Mouse (Mus musculus) liver, embryonic 14.5 days (tissue): Measurements from ENCODE around the gene Pofut1. TPM values are rescaled to one million over a fixed set of nuclear protein-coding genes. Genes with fewer than 3 reads are reported as not detected.

Source experiments
- ATAC-seq: fragments of 200-750 bp; cut with Nextera tagmentation; 2 replicates; pipeline ENCODE4 v1.8.0; 2017; ENCODE audit warnings: moderate number of reproducible peaks, mild to moderate bottlenecking, moderate library complexity; ENCODE audit not compliant: insufficient read depth
- DNase-seq, 3 experiments: peaks; one replicate each; pipeline ENCODE4 v3.0.0-alpha.2; 2012 to 2013; ENCODE audit warnings: low read depth in 3 of 3, low spot score in 3 of 3
- H3K27ac ChIP-seq: fragments of 300-500 bp; sonication (generic); 2 replicates; pipeline ENCODE4 v1.5.1; 2014; ENCODE audit warnings: moderate library complexity, mild to moderate bottlenecking, control low read depth, inconsistent platforms
- H3K27me3 ChIP-seq: fragments of 300-500 bp; sonication (generic); 2 replicates; pipeline ENCODE4 v1.6.1; 2014; ENCODE audit warnings: mild to moderate bottlenecking, low read length, moderate library complexity; ENCODE audit not compliant: control insufficient read depth, insufficient read depth
- H3K36me3 ChIP-seq: fragments of 300-500 bp; sonication (generic); replicated peaks from 2 replicates; pipeline ENCODE4 v1.6.1; 2014; ENCODE audit warnings: low read depth; ENCODE audit not compliant: control insufficient read depth, insufficient read depth
- H3K4me1 ChIP-seq, 2 experiments: fragments of 200-500 bp in 1 of 2; fragments of 300-500 bp in 1 of 2; sonication (generic) in 1 of 2; replicated peaks; 2 replicates each; pipeline ENCODE4 v1.6.1; 2012 to 2014; ENCODE audit warnings: antibody characterized with exemption in 1 of 2, inconsistent platforms in 1 of 2, low read length in 1 of 2; ENCODE audit not compliant: control insufficient read depth in 2 of 2, insufficient read depth in 2 of 2
- H3K4me2 ChIP-seq: fragments of 300-500 bp; sonication (generic); 2 replicates; pipeline ENCODE4 v1.6.1; 2014; ENCODE audit warnings: low read depth, mild to moderate bottlenecking, control low read depth, moderate library complexity
- H3K4me3 ChIP-seq, 2 experiments: fragments of 200-500 bp in 1 of 2; fragments of 300-500 bp in 1 of 2; sonication (generic) in 1 of 2; 2 replicates each; pipeline ENCODE4 v1.5.1; 2012 to 2014; ENCODE audit warnings: low read depth in 2 of 2, low read length in 2 of 2, mild to moderate bottlenecking in 2 of 2, control low read depth in 1 of 2, inconsistent platforms in 1 of 2, moderate library complexity in 1 of 2; ENCODE audit not compliant: insufficient read depth in 1 of 2
- H3K9ac ChIP-seq: fragments of 300-500 bp; sonication (generic); replicated peaks from 2 replicates; pipeline ENCODE4 v1.6.1; 2014; ENCODE audit warnings: mild to moderate bottlenecking, control low read depth, moderate library complexity
- H3K9me3 ChIP-seq: fragments of 300-500 bp; sonication (generic); 2 replicates; pipeline ENCODE4 v1.6.1; 2016; ENCODE audit warnings: low read length, mixed read lengths; ENCODE audit not compliant: control insufficient read depth
- CTCF ChIP-seq: IDR thresholded peaks from 2 replicates; pipeline ENCODE4 v1.5.1; 2016; ENCODE audit warnings: antibody characterized with exemption, low read depth, control low read depth
- EP300 ChIP-seq: IDR thresholded peaks from 2 replicates; pipeline ENCODE4 v1.6.1; 2016; ENCODE audit warnings: antibody characterized with exemption, low read depth
- WGBS: fragments of 180-500 bp; shearing (Covaris S2); extraction: QIAGEN DNeasy Blood & Tissue Kit; methylation state at CpG from one replicate; pipeline ENCODE4 v1.1.7; 2014; ENCODE audit not compliant: insufficient replicate concordance; 5-methylcytosine and 5-hydroxymethylcytosine counted together
- polyA plus RNA-seq, 2 experiments: library from polyadenylated mRNA; depleted of rRNA in 1 of 2; stranded (reverse) in 1 of 2; unstranded in 1 of 2; fragments of >200 nt; fragmentation: Nextera tagmentation in 1 of 2; extraction: Ambion mirVana in 1 of 2; gene quantifications; 2 replicates each; pipeline versions ENCODE4 v1.2.1 to v1.2.3; 2012 to 2014

The Pofut1 gene
- polyA plus RNA-seq, 2 experiments: 3.2 to 6.8 TPM

- peak; percentile 27; the same call in 1 of the 2 replicates for ATAC-seq
- WGBS: 25% methylated on average over 4 of the region's 4 CpGs
Observed at GRCm38 (mm10) chr2:153215421-153215820, 25.9 kb upstream of the Pofut1 start.

DNA sequence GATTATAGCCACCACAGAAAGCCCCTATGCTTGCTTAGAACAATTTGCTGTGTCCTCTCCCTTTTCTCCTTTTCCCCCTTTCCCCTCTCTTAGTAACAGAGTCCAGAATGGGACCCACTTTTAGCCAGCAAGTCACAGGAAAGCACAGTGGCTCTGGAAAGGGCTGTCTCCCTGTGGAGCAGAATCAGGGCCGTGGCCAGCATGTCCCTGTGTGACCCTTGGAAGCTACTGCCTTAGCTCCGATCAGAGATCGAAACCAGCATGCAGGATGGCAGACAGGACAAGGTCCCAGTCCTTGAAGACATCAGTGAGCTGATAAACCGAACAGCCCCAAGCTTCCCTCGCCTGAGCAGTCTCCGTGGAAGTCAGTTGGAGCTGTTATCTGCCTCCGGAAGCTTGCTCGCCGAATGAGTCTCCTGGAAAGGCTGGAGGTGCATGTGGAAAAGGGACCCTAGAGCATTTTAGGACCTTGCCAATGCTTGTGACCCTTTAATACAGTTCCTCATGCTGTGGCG, 23.4 kb upstream of the Pofut1 start:
- Histone ChIP-seq H3K9ac (no peak overlapping the region), H3K27ac (no peak overlapping the region), H3K4me3 (no peak overlapping the region), H3K36me3 (no peaks in the 10 kb centered on the region), H3K9me3 (no peaks in the 10 kb centered on the region), H3K4me1 (peaks cover 29 to 47% of the 10 kb centered on the region in 2 experiments), H3K27me3 (no peaks in the 10 kb centered on the region), H3K4me2 (no peak overlapping the region)
- no peak for DNase-seq
- no peak for ATAC-seq
- TF ChIP-seq EP300 (no peak), CTCF (no peak)
- 79% methylated on average over 10 of the region's 10 CpGs for WGBS

More at GRCm38 (mm10) chr2:153215421-153215820, 25.9 kb upstream of the Pofut1 start:
- H3K27me3 ChIP-seq: no peaks in the 10 kb centered on the region
- no peak overlapping the region for H3K27ac ChIP-seq
- no peak; the same call in 1 of the 2 replicates for TF ChIP-seq CTCF
- TF ChIP-seq EP300: no peak
- no peak overlapping the region for H3K4me3 ChIP-seq
- DNase-seq: no peak
- no peaks in the 10 kb centered on the region for H3K9me3 ChIP-seq
- peaks cover 6 to 24% of the 10 kb centered on the region in 2 experiments for H3K4me1 ChIP-seq
- H3K36me3 ChIP-seq: no peaks in the 10 kb centered on the region
- H3K4me2 ChIP-seq: no peak overlapping the region
- no peak overlapping the region for H3K9ac ChIP-seq

DNA sequence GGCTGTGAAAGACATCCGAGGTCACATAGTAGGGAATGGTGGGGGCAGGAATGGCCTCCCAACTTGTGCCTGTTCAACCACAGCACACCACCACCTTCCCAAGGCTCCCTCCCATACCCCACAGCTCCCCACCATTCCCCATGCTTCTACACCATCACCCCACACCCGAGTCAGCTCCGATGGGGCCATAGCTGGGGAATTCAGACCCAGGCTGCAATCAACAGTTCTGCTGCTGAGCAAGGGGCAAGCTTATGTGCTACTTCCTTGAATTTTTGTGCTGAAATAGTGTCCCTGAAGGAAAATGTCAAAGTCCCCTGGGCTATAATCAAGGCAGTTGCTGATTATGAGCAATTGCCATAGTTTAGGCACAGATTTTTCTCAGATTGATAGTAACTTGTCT, 22.8 kb upstream of the Pofut1 start:
- Histone ChIP-seq H3K9ac (no peak overlapping the region), H3K4me1 (peaks cover 29 to 50% of the 10 kb centered on the region in 2 experiments), H3K9me3 (no peaks in the 10 kb centered on the region), H3K27me3 (no peaks in the 10 kb centered on the region), H3K4me3 (no peak overlapping the region), H3K36me3 (no peaks in the 10 kb centered on the region), H3K4me2 (no peak overlapping the region), H3K27ac (no peak overlapping the region)
- DNase-seq: no peak
- TF ChIP-seq CTCF (no peak), EP300 (no peak)
- 70% methylated on average over 3 of the region's 3 CpGs for WGBS
- ATAC-seq: no peak

DNA sequence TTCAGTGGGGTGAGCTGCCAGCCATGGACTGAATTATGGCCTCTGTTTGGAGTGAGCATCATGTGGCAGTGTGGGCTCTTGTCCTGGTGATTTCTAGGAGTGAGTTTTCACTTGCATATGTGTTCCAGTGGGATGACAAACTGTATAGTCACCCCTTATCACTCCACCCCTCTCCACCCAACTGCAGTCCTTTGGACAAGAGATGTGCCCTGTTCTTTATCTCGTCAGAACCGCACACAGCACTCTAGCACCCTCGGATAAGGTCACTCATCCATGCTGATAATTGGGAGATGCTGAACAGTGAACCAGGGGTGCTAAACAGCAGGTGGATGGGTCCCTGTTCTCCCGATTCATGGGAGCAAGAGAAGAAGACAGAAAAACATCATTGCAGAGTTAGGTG, 19.7 kb upstream of the Pofut1 start:
- Histone ChIP-seq H3K4me3 (peak overlapping the region; percentile 22 to 35; a peak in 3 of 4 replicates), H3K36me3 (no peaks in the 10 kb centered on the region; the same call in 1 of the 2 replicates), H3K4me1 (peaks cover 49 to 54% of the 10 kb centered on the region in 2 experiments), H3K27me3 (no peaks in the 10 kb centered on the region), H3K9me3 (no peaks in the 10 kb centered on the region), H3K9ac (peak overlapping the region; percentile 72), H3K4me2 (peak overlapping the region; percentile 79), H3K27ac (peak overlapping the region; percentile 93)
- ATAC-seq (peak; percentile 95), DNase-seq (peak; percentile 73 to 79 (median 74))
- TF ChIP-seq CTCF (no peak), EP300 (peak; percentile 91)
- 10% methylated on average over 4 of the region's 4 CpGs for WGBS

DNA sequence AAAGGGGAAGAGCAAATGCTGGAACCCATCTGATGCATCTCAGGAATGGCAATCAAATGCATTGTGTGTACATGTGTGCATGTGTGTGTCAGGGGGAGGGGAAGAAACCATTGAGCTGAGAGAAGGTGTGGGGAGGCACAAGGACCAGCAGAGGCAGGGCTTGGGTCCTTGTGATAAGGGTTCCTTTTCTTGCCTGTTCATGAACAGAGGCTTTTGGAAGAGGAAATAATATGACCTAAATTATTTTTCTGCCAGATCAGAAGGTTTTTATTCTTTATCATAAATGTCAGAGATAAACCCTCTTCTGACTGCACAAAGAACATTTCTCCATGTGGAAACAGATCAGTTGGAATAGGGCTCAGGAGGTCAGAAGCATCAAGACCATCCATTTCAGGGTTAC, 19.2 kb upstream of the Pofut1 start:
- Histone ChIP-seq H3K27me3 (no peaks in the 10 kb centered on the region), H3K36me3 (peaks cover 3% of the 10 kb centered on the region; the same call in 1 of the 2 replicates), H3K27ac (peak overlapping the region; percentile 93), H3K9me3 (no peaks in the 10 kb centered on the region), H3K4me1 (peaks cover 55 to 59% of the 10 kb centered on the region in 2 experiments), H3K4me2 (peak overlapping the region; percentile 79), H3K4me3 (peak overlapping the region in 1 of 2 experiments; percentile 35; a peak in 2 of 4 replicates), H3K9ac (peak overlapping the region; percentile 57)
- DNase-seq (peak in 2 of 3 experiments; percentile 46 to 51), ATAC-seq (peak; percentile 80)
- TF ChIP-seq EP300: no peak
- peak; percentile 23; the same call in 1 of the 2 replicates for TF ChIP-seq CTCF
